Mouse (Mus musculus) MEL (cell line): ENCODE data around the gene Tlcd2. TPM values are rescaled to one million over a fixed set of nuclear protein-coding genes. Genes with fewer than 3 reads are reported as not detected.

Source experiments
- DNase-seq: peaks from one replicate; pipeline ENCODE4 v3.0.0; 2011; ENCODE audit warnings: low read depth, low spot score
- H3K27ac ChIP-seq: 2 replicates; pipeline ENCODE4 v1.5.1; 2012; ENCODE audit warnings: low read depth, mild to moderate bottlenecking, control low read depth, low read length, moderate library complexity; ENCODE audit not compliant: control insufficient read depth
- H3K27me3 ChIP-seq, 2 experiments: fragments of 150-350 bp in 1 of 2; sonication (generic) in 1 of 2; 2 replicates each; pipeline ENCODE4 v1.6.1; 2012; ENCODE audit warnings: low read length in 2 of 2, mild to moderate bottlenecking in 2 of 2, improper control_type of control experiment in 1 of 2, moderate library complexity in 1 of 2; ENCODE audit not compliant: insufficient read depth in 2 of 2, control insufficient read depth in 1 of 2
- H3K36me3 ChIP-seq, 2 experiments: 2 replicates each; pipeline ENCODE4 v1.6.1; 2012 to 2014; ENCODE audit warnings: low read length in 2 of 2, improper control_type of control experiment in 1 of 2, inconsistent platforms in 1 of 2, mild to moderate bottlenecking in 1 of 2; ENCODE audit not compliant: insufficient read depth in 2 of 2, control insufficient read depth in 1 of 2
- H3K4me1 ChIP-seq, 2 experiments: fragments of 150-350 bp in 1 of 2; sonication (generic) in 1 of 2; 2 replicates each; pipeline ENCODE4 v1.6.1; 2012; ENCODE audit warnings: low read length in 2 of 2, improper control_type of control experiment in 1 of 2, mild to moderate bottlenecking in 1 of 2; ENCODE audit not compliant: insufficient read depth in 2 of 2, control insufficient read depth in 1 of 2
- H3K4me3 ChIP-seq, 2 experiments: fragments of 150-350 bp in 1 of 2; sonication (generic) in 1 of 2; 2 replicates each; pipeline ENCODE4 v1.5.1; 2012; ENCODE audit warnings: low read depth in 2 of 2, low read length in 2 of 2, mild to moderate bottlenecking in 2 of 2, moderate library complexity in 2 of 2, control low read depth in 1 of 2, improper control_type of control experiment in 1 of 2; ENCODE audit not compliant: control insufficient read depth in 1 of 2, insufficient read depth in 1 of 2
- H3K79me2 ChIP-seq: 2 replicates; pipeline ENCODE4 v1.6.1; 2012; ENCODE audit warnings: mild to moderate bottlenecking, low read length, moderate library complexity; ENCODE audit not compliant: control insufficient read depth, poor library complexity, insufficient read depth
- H3K9ac ChIP-seq: 2 replicates; pipeline ENCODE4 v1.6.1; 2012; ENCODE audit warnings: low read depth, mild to moderate bottlenecking, control low read depth, low read length, moderate library complexity; ENCODE audit not compliant: control insufficient read depth, poor library complexity, severe bottlenecking
- H3K9me3 ChIP-seq: fragments of 150-350 bp; sonication (generic); replicated peaks from 2 replicates; pipeline ENCODE4 v1.6.1; 2012; ENCODE audit warnings: mild to moderate bottlenecking, low read length, improper control_type of control experiment, moderate library complexity; ENCODE audit not compliant: insufficient read depth
- CHD1 ChIP-seq: IDR thresholded peaks from 2 replicates; pipeline ENCODE4 v1.6.1; 2012; ENCODE audit warnings: low read depth, mild to moderate bottlenecking, inconsistent platforms, low read length, improper control_type of control experiment
- CHD2 ChIP-seq: IDR thresholded peaks from 2 replicates; pipeline ENCODE4 v1.6.1; 2011; ENCODE audit warnings: low read length, improper control_type of control experiment
- CTCF ChIP-seq, 3 experiments: IDR thresholded peaks in 2 of 3; conservative IDR thresholded peaks in 1 of 3; 2 replicates each; pipeline ENCODE4 v1.5.1; 2011 to 2012; ENCODE audit warnings: low read length in 3 of 3, low read depth in 2 of 3, mild to moderate bottlenecking in 2 of 3, improper control_type of control experiment in 1 of 3, inconsistent platforms in 1 of 3, mixed read lengths in 1 of 3, moderate library complexity in 1 of 3; ENCODE audit not compliant: control insufficient read depth in 1 of 3, insufficient read depth in 1 of 3, poor library complexity in 1 of 3, severe bottlenecking in 1 of 3
- ELF1 ChIP-seq: IDR thresholded peaks from 2 replicates; pipeline ENCODE4 v1.6.1; 2014; ENCODE audit warnings: low read depth, mild to moderate bottlenecking, inconsistent platforms, low read length, improper control_type of control experiment, moderate library complexity
- EP300 ChIP-seq, 2 experiments: IDR thresholded peaks; 2 replicates each; pipeline ENCODE4 v1.6.1; 2011; ENCODE audit warnings: improper control_type of control experiment in 2 of 2, low read length in 2 of 2, low read depth in 1 of 2, mild to moderate bottlenecking in 1 of 2
- ETS1 ChIP-seq: IDR thresholded peaks from 2 replicates; pipeline ENCODE4 v1.6.1; 2012; ENCODE audit warnings: low read depth, mild to moderate bottlenecking, inconsistent platforms, low read length, improper control_type of control experiment, moderate library complexity
- GABPA ChIP-seq: IDR thresholded peaks from 2 replicates; pipeline ENCODE4 v1.6.1; 2012; ENCODE audit warnings: low read depth, mild to moderate bottlenecking, inconsistent platforms, low read length, improper control_type of control experiment, moderate library complexity
- KAT2A ChIP-seq: conservative IDR thresholded peaks from 2 replicates; pipeline ENCODE4 v1.6.1; 2012; ENCODE audit warnings: low read depth, low read length, improper control_type of control experiment, inconsistent platforms
- MAZ ChIP-seq: IDR thresholded peaks from 2 replicates; pipeline ENCODE4 v1.6.1; 2012; ENCODE audit warnings: low read depth, mild to moderate bottlenecking, inconsistent platforms, low read length, improper control_type of control experiment
- POLR2A ChIP-seq, 2 experiments: IDR thresholded peaks; 2 replicates each; pipeline ENCODE4 v1.6.1; 2011 to 2012; ENCODE audit warnings: low read length in 2 of 2, mild to moderate bottlenecking in 2 of 2, control low read depth in 1 of 2, improper control_type of control experiment in 1 of 2, low read depth in 1 of 2, moderate library complexity in 1 of 2; ENCODE audit not compliant: control insufficient read depth in 1 of 2, insufficient read depth in 1 of 2, poor library complexity in 1 of 2
- POLR2AphosphoS2 ChIP-seq: IDR thresholded peaks from 2 replicates; pipeline ENCODE4 v1.6.1; 2011; ENCODE audit warnings: low read length, improper control_type of control experiment
- POLR2AphosphoS5 ChIP-seq: IDR thresholded peaks from 2 replicates; pipeline ENCODE4 v1.6.1; 2012; ENCODE audit warnings: low read depth, borderline replicate concordance, mild to moderate bottlenecking, inconsistent platforms, low read length, moderate library complexity, mixed read lengths
- RAD21 ChIP-seq: IDR thresholded peaks from 2 replicates; pipeline ENCODE4 v1.6.1; 2011; ENCODE audit warnings: mild to moderate bottlenecking, low read depth, low read length, improper control_type of control experiment
- RCOR1 ChIP-seq: IDR thresholded peaks from 2 replicates; pipeline ENCODE4 v1.6.1; 2012; ENCODE audit warnings: low read depth, mild to moderate bottlenecking, inconsistent platforms, low read length, improper control_type of control experiment
- SMC3 ChIP-seq: IDR thresholded peaks from 2 replicates; pipeline ENCODE4 v1.6.1; 2011; ENCODE audit warnings: low read depth, low read length, improper control_type of control experiment
- TAL1 ChIP-seq: IDR thresholded peaks from 2 replicates; pipeline ENCODE4 v1.6.1; 2012; ENCODE audit warnings: mild to moderate bottlenecking, inconsistent platforms, low read length, moderate library complexity, mixed read lengths
- UBTF ChIP-seq: IDR thresholded peaks from 2 replicates; pipeline ENCODE4 v1.6.1; 2012; ENCODE audit warnings: low read depth, mild to moderate bottlenecking, inconsistent platforms, low read length, improper control_type of control experiment, moderate library complexity, borderline replicate concordance; ENCODE audit not compliant: insufficient read depth
- USF1 ChIP-seq: IDR thresholded peaks from 2 replicates; pipeline ENCODE4 v1.6.1; 2014; ENCODE audit warnings: low read depth, mild to moderate bottlenecking, inconsistent platforms, low read length, improper control_type of control experiment, moderate library complexity
- ZKSCAN1 ChIP-seq: IDR thresholded peaks from 2 replicates; pipeline ENCODE4 v1.6.1; 2012; ENCODE audit warnings: low read depth, mild to moderate bottlenecking, inconsistent platforms, low read length, improper control_type of control experiment, moderate library complexity
- ZMIZ1 ChIP-seq: IDR thresholded peaks from 2 replicates; pipeline ENCODE4 v1.6.1; 2012; ENCODE audit warnings: low read depth, mild to moderate bottlenecking, inconsistent platforms, low read length, improper control_type of control experiment, moderate library complexity
- ZNF384 ChIP-seq: IDR thresholded peaks from 2 replicates; pipeline ENCODE4 v1.6.1; 2012; ENCODE audit warnings: low read depth, mild to moderate bottlenecking, inconsistent platforms, low read length, improper control_type of control experiment
- polyA plus RNA-seq, 2 experiments: library from polyadenylated mRNA; stranded (reverse) in 1 of 2; unstranded in 1 of 2; fragments of >175 nt in 1 of 2; fragments of >200 nt in 1 of 2; gene quantifications; 2 replicates each; pipeline versions ENCODE4 v1.2.1 to v1.2.4; 2012; ENCODE audit warnings: low replicate concordance in 2 of 2, low read depth in 1 of 2; ENCODE audit not compliant: insufficient read length in 2 of 2, insufficient read depth in 1 of 2, missing spikeins in 1 of 2
- total RNA-seq: library from RNA; depleted of rRNA; stranded (reverse); fragments of 300-350 nt; gene quantifications from 2 replicates; pipeline ENCODE4 v1.2.3, GENCODE M21; 2012

The Tlcd2 gene
- total and polyA plus RNA-seq, 3 experiments = 0.50 to 0.86 TPM; not detected in 1

- no peak for TF ChIP-seq ZMIZ1
- TF ChIP-seq POLR2A (IDR thresholded peaks at IDR 0.05; ENCODE audit: control insufficient read depth in 1 of 2, insufficient read depth in 1 of 2, low read depth in 1 of 2, low read length in 2 of 2, poor library complexity in 1 of 2) = peak; percentile 25 to 77; a peak in 2 of 4 replicates
Observed at GRCm38 (mm10) chr11:75458628-75459041, 2.9 kb upstream of the Tlcd2 start (continued).

DNA sequence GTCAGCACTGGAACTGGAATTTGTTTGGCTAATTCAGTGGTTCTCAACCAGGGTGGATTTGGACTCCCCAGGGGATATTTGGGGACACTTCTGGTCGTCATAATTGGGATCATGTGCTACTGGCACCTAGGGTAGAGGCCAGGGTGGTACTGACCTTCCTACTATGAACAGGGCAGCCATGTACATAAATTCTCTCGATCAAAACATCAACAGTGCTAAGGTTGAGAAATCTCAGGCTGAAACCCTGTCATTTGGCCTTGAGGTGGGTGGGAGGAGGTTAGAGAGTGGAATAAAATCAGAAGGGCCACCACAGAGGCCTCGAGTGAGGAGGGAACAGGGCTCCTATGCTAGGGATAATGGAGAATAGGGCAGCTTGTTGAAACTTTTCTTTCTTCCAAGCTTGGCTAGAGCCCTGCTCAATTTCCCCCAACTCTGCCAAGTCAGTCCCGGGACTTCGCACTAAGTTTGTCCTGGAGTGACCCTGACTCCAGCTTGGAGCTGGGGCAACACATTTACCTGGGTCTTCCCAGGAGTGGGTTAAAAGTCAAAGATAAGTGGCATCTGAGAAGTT lies 2.3 kb upstream of the Tlcd2 start:
- peak overlapping the region; percentile 74 for H3K9ac ChIP-seq
- H3K4me3 ChIP-seq = peak overlapping the region; percentile 34 to 51
- TF ChIP-seq POLR2A (IDR thresholded peaks at IDR 0.05; ENCODE audit: control insufficient read depth in 1 of 2, insufficient read depth in 1 of 2, low read depth in 1 of 2, low read length in 2 of 2, poor library complexity in 1 of 2) (0 out of 4 replicates have a peak, but pooled peaks of 1 of the 2 experiments have one; percentile 33), ZKSCAN1 (no peak)
- peak overlapping the region; percentile 99 for H3K27ac ChIP-seq
- peaks cover 14 to 47% of the 10 kb centered on the region in 2 experiments for H3K4me1 ChIP-seq
- DNase-seq = peak; percentile 60
- peaks cover 8% of the 10 kb centered on the region; the same call in 1 of the 2 replicates for H3K79me2 ChIP-seq
- H3K27me3 ChIP-seq = no peaks in the 10 kb centered on the region
- H3K9me3 ChIP-seq = no peaks in the 10 kb centered on the region
- peaks cover 0 to 38% of the 10 kb centered on the region in 2 experiments; a peak in 2 of 4 replicates for H3K36me3 ChIP-seq

DNA sequence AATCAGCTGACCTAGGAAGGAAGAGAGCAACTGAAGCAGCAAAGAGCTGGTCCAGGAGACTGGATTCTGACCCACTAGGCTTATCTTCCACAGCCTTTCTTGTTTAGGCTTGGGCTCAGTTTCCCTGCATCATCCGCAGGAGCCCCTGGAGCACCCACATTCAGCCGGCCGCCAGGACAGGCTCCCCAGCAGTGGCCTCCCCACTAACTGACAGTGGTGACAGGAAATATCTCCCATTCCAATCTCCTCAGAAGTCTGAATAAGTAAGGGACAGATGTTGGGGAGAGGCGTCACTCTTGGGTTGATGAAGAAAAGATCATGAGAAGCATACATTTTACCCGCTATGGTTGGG lies 1.8 kb upstream of the Tlcd2 start:
- peak overlapping the region; percentile 74 for H3K9ac ChIP-seq
- DNase-seq = no peak
- peaks cover 14 to 46% of the 10 kb centered on the region in 2 experiments for H3K4me1 ChIP-seq
- TF ChIP-seq USF1 (peak; percentile 15; the same call in 1 of the 2 replicates), ELF1 (no peak), CHD1 (peak; percentile 95; the same call in 1 of the 2 replicates)
- H3K4me3 ChIP-seq = peak overlapping the region; percentile 34 to 51
- H3K9me3 ChIP-seq = no peaks in the 10 kb centered on the region
- H3K27me3 ChIP-seq = no peaks in the 10 kb centered on the region
- H3K27ac ChIP-seq = peak overlapping the region; percentile 99
- H3K36me3 ChIP-seq = peaks cover 0 to 38% of the 10 kb centered on the region in 2 experiments; a peak in 2 of 4 replicates
- peaks cover 8% of the 10 kb centered on the region; the same call in 1 of the 2 replicates for H3K79me2 ChIP-seq

- Histone ChIP-seq H3K27ac (peak overlapping the region; percentile 99), H3K79me2 (peaks cover 8% of the 10 kb centered on the region; the same call in 1 of the 2 replicates), H3K4me1 (peaks cover 10 to 40% of the 10 kb centered on the region in 2 experiments), H3K27me3 (no peaks in the 10 kb centered on the region), H3K36me3 (peaks cover 0 to 32% of the 10 kb centered on the region in 2 experiments; a peak in 2 of 4 replicates), H3K9me3 (no peaks in the 10 kb centered on the region), H3K4me3 (peak overlapping the region; percentile 49 to 64), H3K9ac (peak overlapping the region; percentile 86)
- peak; percentile 100 for DNase-seq
- TF ChIP-seq KAT2A = no peak; the same call in 1 of the 2 replicates
- no peak for TF ChIP-seq MAZ
- TF ChIP-seq RCOR1 = peak; percentile 7; the same call in 1 of the 2 replicates
- peak; percentile 97 for TF ChIP-seq ETS1
- no peak for TF ChIP-seq CTCF (IDR thresholded peaks at IDR 0.05 in 2 of 3, conservative IDR thresholded peaks at IDR 0.05 in 1 of 3; ENCODE audit: control insufficient read depth in 1 of 3, insufficient read depth in 1 of 3, low read depth in 2 of 3, low read length in 3 of 3, poor library complexity in 1 of 3, severe bottlenecking in 1 of 3)
- TF ChIP-seq ELF1 = peak; percentile 77
- no peak for TF ChIP-seq SMC3
- peak; percentile 91 for TF ChIP-seq CHD2
- TF ChIP-seq UBTF = no peak
- TF ChIP-seq RAD21 = no peak
- TF ChIP-seq ZNF384 = no peak
- no peak for TF ChIP-seq ZKSCAN1
- no peak for TF ChIP-seq TAL1
- TF ChIP-seq POLR2AphosphoS2 = peak; percentile 86
- TF ChIP-seq EP300 (IDR thresholded peaks at IDR 0.05; ENCODE audit: low read depth in 1 of 2, low read length in 2 of 2) = peak; percentile 10 to 85
- peak; percentile 91 for TF ChIP-seq GABPA
- TF ChIP-seq POLR2AphosphoS5 = no peak
Observed at GRCm38 (mm10) chr11:75460103-75460843, 1.2 kb upstream of the Tlcd2 start.
